Mouse (Mus musculus): ENCODE data around the gene Map1lc3b. TPM values are rescaled to one million over a fixed set of nuclear protein-coding genes. Genes with fewer than 3 reads are reported as not detected.

The Map1lc3b gene
- polyA plus RNA-seq, 1 experiment from 2014 or later: 440 TPM

DNA sequence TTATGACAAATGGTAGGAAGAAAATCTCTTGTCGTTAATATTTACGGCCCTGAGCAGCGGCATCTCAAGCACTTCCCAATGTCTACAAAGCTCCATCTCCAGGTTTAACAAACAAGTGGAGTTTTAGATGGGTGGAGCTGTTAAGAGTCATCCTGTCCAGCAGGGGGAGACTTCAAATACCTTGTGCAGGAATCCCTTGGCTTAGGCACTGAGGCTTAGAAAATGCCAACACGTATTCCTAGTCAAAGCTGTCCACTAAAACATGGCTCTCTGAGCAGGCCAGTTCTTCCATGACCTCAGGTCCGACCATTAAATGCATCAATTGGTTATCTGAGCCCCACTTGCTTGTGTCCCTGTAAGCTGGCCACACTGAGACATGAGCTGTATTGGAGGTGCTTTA lies 17.5 kb downstream of the Map1lc3b start:
- WGBS: 94% methylated on average over 5 of the region's 5 CpGs
- H3K4me2 ChIP-seq (ENCODE audit: low read length): no peak overlapping the region
- peak; percentile 43 for DNase-seq
- H3K27me3 ChIP-seq (ENCODE audit: control insufficient read depth, insufficient read depth, low read length): no peaks in the 10 kb centered on the region
- H3K27ac ChIP-seq (replicated peaks; ENCODE audit: low read depth, low read length): no peak overlapping the region
- H3K9me3 ChIP-seq (ENCODE audit: control insufficient read depth, low read length): no peaks in the 10 kb centered on the region
- no peak for ATAC-seq (ENCODE audit: low FRiP score, low TSS enrichment)
- no peak overlapping the region for H3K4me3 ChIP-seq (replicated peaks; ENCODE audit: low read depth, low read length)
- no peak overlapping the region for H3K9ac ChIP-seq (replicated peaks; ENCODE audit: low read length)
- no peaks in the 10 kb centered on the region for H3K4me1 ChIP-seq (ENCODE audit: control insufficient read depth, insufficient read depth, low read length)
- H3K36me3 ChIP-seq (ENCODE audit: control insufficient read depth, insufficient read depth, low read length): peaks cover 86% of the 10 kb centered on the region

DNA sequence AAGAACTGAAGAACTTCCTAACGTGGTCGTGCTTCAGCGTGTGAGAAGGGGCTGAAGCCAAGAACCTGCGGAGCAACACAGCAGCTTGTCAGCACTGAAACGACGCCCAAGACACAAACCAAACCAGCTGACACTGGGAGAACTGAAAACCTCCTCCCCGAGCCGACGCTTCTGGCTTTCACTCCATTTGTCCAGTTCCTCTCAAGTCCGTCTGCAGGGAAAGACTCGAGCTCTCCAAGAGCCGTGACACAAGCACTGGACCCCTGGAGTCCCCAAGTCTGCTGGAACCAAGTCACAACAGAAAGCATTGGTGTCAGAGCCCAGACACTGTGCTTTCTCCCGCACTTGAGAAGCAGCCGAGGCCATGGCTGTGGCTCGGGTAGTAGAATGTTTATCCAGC lies 19.1 kb downstream of the Map1lc3b start:
- Histone ChIP-seq H3K27me3 (ENCODE audit: control insufficient read depth, insufficient read depth, low read length) (no peaks in the 10 kb centered on the region), H3K27ac (replicated peaks; ENCODE audit: low read depth, low read length) (no peak overlapping the region), H3K4me2 (ENCODE audit: low read length) (no peak overlapping the region), H3K4me1 (ENCODE audit: control insufficient read depth, insufficient read depth, low read length) (no peaks in the 10 kb centered on the region), H3K4me3 (replicated peaks; ENCODE audit: low read depth, low read length) (no peak overlapping the region), H3K36me3 (ENCODE audit: control insufficient read depth, insufficient read depth, low read length) (peaks cover 70% of the 10 kb centered on the region), H3K9ac (replicated peaks; ENCODE audit: low read length) (no peak overlapping the region), H3K9me3 (ENCODE audit: control insufficient read depth, low read length) (no peaks in the 10 kb centered on the region)
- WGBS: 94% methylated on average over 15 of the region's 15 CpGs
- ATAC-seq (ENCODE audit: low FRiP score, low TSS enrichment) (no peak), DNase-seq (no peak)

DNA sequence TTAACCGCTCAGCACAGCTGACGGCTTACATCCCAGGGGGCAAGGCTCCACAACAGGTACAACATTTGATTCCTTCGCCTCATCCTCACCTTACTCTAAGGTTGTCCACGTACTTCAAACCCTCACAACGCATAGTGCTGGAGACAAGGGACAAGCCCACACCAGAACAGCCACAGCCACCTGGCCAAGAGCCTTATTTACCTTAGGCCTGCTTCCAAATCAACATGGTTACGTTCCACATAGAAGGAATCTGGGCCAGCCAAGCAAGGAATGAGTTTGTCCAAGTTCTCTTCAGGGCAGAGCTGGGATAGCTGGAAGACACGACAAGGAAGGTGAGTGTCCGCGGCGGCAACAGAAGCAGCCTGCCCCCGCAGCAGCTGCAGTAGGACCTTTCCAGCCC lies 19.8 kb downstream of the Map1lc3b start:
- no peak overlapping the region for H3K27ac ChIP-seq (replicated peaks; ENCODE audit: low read depth, low read length)
- no peak overlapping the region for H3K4me2 ChIP-seq (ENCODE audit: low read length)
- WGBS: 92% methylated on average over 11 of the region's 11 CpGs
- no peak overlapping the region for H3K4me3 ChIP-seq (replicated peaks; ENCODE audit: low read depth, low read length)
- DNase-seq (no peak), ATAC-seq (ENCODE audit: low FRiP score, low TSS enrichment) (no peak)
- H3K9me3 ChIP-seq (ENCODE audit: control insufficient read depth, low read length): no peaks in the 10 kb centered on the region
- no peaks in the 10 kb centered on the region for H3K27me3 ChIP-seq (ENCODE audit: control insufficient read depth, insufficient read depth, low read length)
- no peaks in the 10 kb centered on the region for H3K4me1 ChIP-seq (ENCODE audit: control insufficient read depth, insufficient read depth, low read length)
- H3K9ac ChIP-seq (replicated peaks; ENCODE audit: low read length): no peak overlapping the region
- peaks cover 64% of the 10 kb centered on the region for H3K36me3 ChIP-seq (ENCODE audit: control insufficient read depth, insufficient read depth, low read length)

DNA sequence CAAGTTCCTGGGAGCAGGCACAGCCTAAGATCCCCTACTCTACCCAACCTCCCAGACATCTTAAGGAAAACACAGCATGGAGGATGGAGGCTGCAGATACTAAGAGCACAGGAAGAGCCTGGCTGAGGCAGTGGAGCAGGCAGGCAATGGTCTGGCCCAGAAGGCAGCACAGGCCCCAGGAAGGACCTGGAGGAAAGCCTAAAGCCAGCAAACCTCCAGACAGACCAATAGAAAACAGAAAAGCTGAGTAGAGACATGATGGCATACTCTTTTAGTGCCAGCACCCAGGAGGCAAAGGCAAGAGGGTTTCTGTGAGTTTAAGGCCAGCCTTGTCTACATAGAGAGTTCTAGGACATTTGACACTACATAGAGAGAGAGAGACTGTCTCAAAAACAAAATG lies 23.3 kb downstream of the Map1lc3b start:
- Histone ChIP-seq H3K27ac (replicated peaks; ENCODE audit: low read depth, low read length) (no peak overlapping the region), H3K36me3 (ENCODE audit: control insufficient read depth, insufficient read depth, low read length) (peaks cover 55% of the 10 kb centered on the region), H3K4me1 (ENCODE audit: control insufficient read depth, insufficient read depth, low read length) (no peaks in the 10 kb centered on the region), H3K4me3 (replicated peaks; ENCODE audit: low read depth, low read length) (no peak overlapping the region), H3K27me3 (ENCODE audit: control insufficient read depth, insufficient read depth, low read length) (no peaks in the 10 kb centered on the region), H3K9ac (replicated peaks; ENCODE audit: low read length) (no peak overlapping the region), H3K9me3 (ENCODE audit: control insufficient read depth, low read length) (no peaks in the 10 kb centered on the region), H3K4me2 (ENCODE audit: low read length) (no peak overlapping the region)
- no peak for DNase-seq
- ATAC-seq (ENCODE audit: low FRiP score, low TSS enrichment): no peak

DNA sequence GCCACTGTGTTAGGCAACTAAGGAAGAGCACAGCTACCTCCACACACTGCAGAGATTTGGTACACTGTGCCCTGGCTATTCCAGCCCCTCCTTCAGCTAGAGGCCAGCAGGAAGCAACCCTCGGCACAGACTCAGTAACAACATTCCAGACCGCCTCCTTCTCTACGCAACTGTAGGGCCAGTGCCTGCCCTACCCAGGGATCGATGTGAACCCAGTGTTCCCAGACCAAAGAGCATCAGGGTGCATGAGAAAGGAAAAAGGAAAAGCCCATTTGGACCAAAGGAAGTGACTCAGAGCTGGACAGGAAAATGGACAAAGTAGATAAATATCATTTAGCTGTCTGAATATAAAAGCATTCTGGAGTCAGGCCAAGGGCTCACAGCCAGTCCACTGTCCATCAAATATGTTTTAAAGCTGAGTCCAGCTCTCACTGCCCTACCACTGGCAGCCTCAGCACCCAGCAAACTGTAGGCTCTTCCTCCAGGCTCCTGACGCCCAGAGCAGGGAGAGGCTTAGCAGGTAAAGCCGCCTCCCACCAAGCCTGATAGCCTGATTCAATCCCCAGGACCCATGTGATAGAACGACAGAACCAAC lies 29.3 kb downstream of the Map1lc3b start:
- Histone ChIP-seq H3K27me3 (ENCODE audit: control insufficient read depth, insufficient read depth, low read length) (no peaks in the 10 kb centered on the region), H3K9ac (replicated peaks; ENCODE audit: low read length) (no peak overlapping the region), H3K9me3 (ENCODE audit: control insufficient read depth, low read length) (no peaks in the 10 kb centered on the region), H3K4me2 (ENCODE audit: low read length) (no peak overlapping the region), H3K4me1 (ENCODE audit: control insufficient read depth, insufficient read depth, low read length) (peaks cover 3% of the 10 kb centered on the region; the same call in 1 of the 2 replicates), H3K27ac (replicated peaks; ENCODE audit: low read depth, low read length) (0 out of 2 replicates have a peak overlapping the region, but pooled peaks have one; percentile 6), H3K4me3 (replicated peaks; ENCODE audit: low read depth, low read length) (no peak overlapping the region), H3K36me3 (ENCODE audit: control insufficient read depth, insufficient read depth, low read length) (peaks cover 28% of the 10 kb centered on the region)
- no peak for DNase-seq
- no peak for ATAC-seq (ENCODE audit: low FRiP score, low TSS enrichment)
- 79% methylated on average over 7 of the region's 7 CpGs for WGBS

DNA sequence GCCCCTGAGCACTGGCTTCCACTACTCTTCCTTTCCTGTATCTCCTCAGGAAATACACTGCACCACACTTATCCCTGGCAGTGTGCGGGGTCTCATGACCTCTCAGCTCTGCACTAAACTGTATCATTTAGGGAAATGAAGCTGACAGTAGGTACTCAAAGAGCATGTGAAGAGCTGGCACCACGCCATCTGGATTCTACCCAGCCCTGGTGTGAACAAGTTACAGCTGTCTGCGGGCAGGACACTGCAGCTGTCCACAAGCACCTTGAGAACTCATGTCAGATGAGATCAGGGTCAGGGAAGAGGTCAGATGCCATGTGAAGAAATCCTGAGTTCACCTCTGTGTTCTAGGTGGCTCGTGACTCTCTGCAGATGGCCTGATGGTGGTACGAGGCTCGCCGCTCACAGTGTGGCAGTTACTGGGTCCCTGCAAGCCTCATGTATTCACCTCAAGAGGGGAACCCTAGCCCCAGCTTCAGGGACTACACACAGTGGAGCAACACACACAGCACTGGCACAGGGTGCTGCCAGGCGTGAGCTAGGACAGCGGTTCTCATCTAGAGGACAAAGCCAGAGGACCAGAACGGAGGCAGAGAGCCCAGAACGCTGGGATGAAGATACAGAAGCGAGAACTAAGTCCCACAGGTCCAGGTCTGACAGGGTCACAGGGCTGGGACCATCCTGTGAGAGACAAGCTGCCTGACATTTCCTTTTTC lies 30.8 kb downstream of the Map1lc3b start:
- DNase-seq: no peak
- H3K4me2 ChIP-seq (ENCODE audit: low read length): no peak overlapping the region
- no peaks in the 10 kb centered on the region for H3K9me3 ChIP-seq (ENCODE audit: control insufficient read depth, low read length)
- H3K9ac ChIP-seq (replicated peaks; ENCODE audit: low read length): no peak overlapping the region
- H3K27me3 ChIP-seq (ENCODE audit: control insufficient read depth, insufficient read depth, low read length): no peaks in the 10 kb centered on the region
- peaks cover 24% of the 10 kb centered on the region for H3K36me3 ChIP-seq (ENCODE audit: control insufficient read depth, insufficient read depth, low read length)
- no peak overlapping the region for H3K27ac ChIP-seq (replicated peaks; ENCODE audit: low read depth, low read length)
- no peak for ATAC-seq (ENCODE audit: low FRiP score, low TSS enrichment)
- 92% methylated on average over 12 of the region's 12 CpGs for WGBS
- H3K4me1 ChIP-seq (ENCODE audit: control insufficient read depth, insufficient read depth, low read length): peaks cover 3% of the 10 kb centered on the region; the same call in 1 of the 2 replicates
- no peak overlapping the region for H3K4me3 ChIP-seq (replicated peaks; ENCODE audit: low read depth, low read length)

DNA sequence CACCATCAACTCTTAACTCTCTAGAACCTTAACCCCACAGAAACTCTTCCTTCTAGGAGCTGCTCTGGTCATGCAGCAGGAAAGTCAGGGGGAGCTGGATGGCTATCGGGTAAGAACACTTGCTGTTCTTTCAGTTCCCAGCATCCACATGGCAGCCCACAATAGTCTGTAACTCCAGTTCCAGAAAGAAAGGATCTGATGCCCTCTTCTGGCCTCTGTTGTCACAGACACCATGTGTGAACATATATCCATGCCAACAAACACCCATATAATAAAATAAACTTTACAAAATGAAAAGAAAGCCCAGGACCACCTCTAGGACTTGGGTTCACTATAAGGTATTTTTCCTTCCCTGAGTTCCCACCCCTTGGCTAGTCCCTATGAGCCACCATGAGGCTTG lies 31.7 kb downstream of the Map1lc3b start:
- Histone ChIP-seq H3K4me1 (ENCODE audit: control insufficient read depth, insufficient read depth, low read length) (peaks cover 3% of the 10 kb centered on the region; the same call in 1 of the 2 replicates), H3K4me2 (ENCODE audit: low read length) (no peak overlapping the region), H3K9me3 (ENCODE audit: control insufficient read depth, low read length) (no peaks in the 10 kb centered on the region), H3K27ac (replicated peaks; ENCODE audit: low read depth, low read length) (no peak overlapping the region), H3K36me3 (ENCODE audit: control insufficient read depth, insufficient read depth, low read length) (peaks cover 24% of the 10 kb centered on the region), H3K9ac (replicated peaks; ENCODE audit: low read length) (no peak overlapping the region), H3K27me3 (ENCODE audit: control insufficient read depth, insufficient read depth, low read length) (no peaks in the 10 kb centered on the region), H3K4me3 (replicated peaks; ENCODE audit: low read depth, low read length) (no peak overlapping the region)
- WGBS: 59% methylated on average over 1 of the region's 1 CpGs
- no peak for DNase-seq
- ATAC-seq (ENCODE audit: low FRiP score, low TSS enrichment): no peak

DNA sequence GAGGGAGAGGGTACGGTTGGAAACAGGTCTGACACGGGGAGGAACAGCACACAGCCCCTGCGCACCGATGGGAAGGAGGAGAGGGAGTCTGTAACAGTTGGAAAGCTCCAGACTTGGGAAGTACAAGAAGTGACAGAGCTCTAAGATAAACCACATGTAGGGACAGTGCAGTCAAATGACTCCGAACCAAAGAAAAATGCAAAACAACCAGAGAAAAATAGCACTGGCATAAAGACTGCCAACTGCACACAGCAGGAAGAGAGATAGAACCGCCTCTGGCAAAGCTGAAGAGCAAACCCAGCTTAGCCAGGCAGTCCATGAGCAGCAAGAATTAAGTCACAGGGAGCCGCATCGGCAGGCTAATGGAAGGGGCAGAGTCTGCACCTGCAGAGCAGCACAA lies 32.9 kb downstream of the Map1lc3b start:
- Histone ChIP-seq H3K4me1 (ENCODE audit: control insufficient read depth, insufficient read depth, low read length) (peaks cover 3% of the 10 kb centered on the region; the same call in 1 of the 2 replicates), H3K9ac (replicated peaks; ENCODE audit: low read length) (no peak overlapping the region), H3K4me3 (replicated peaks; ENCODE audit: low read depth, low read length) (no peak overlapping the region), H3K4me2 (ENCODE audit: low read length) (no peak overlapping the region), H3K36me3 (ENCODE audit: control insufficient read depth, insufficient read depth, low read length) (peaks cover 27% of the 10 kb centered on the region), H3K27me3 (ENCODE audit: control insufficient read depth, insufficient read depth, low read length) (no peaks in the 10 kb centered on the region), H3K9me3 (ENCODE audit: control insufficient read depth, low read length) (no peaks in the 10 kb centered on the region), H3K27ac (replicated peaks; ENCODE audit: low read depth, low read length) (no peak overlapping the region; the same call in 1 of the 2 replicates)
- ATAC-seq (ENCODE audit: low FRiP score, low TSS enrichment) (no peak), DNase-seq (peak; percentile 32)
- whole genome bisulfite sequencing: 76% methylated on average over 8 of the region's 8 CpGs

DNA sequence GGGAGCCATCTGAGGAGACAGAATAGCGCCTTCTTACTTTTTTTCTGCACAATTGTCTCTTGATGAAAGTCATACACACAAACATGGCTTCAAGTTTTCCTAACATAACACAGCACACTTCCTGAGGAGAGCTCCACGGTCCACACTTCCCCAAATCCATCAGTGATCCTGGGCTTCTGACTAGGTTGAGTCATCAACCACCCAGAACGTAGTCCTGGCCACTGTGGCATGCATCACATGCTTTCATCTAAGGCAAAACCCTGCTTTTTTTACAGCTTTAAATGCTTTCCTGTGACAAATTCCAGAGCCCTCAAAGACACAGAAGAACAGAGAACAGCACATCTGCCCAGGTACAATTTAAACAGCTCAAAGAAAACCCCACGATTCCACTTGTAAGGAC lies 38.5 kb downstream of the Map1lc3b start:
- no peak overlapping the region for H3K4me3 ChIP-seq (replicated peaks; ENCODE audit: low read depth, low read length)
- H3K4me2 ChIP-seq (ENCODE audit: low read length): no peak overlapping the region
- no peak overlapping the region for H3K27ac ChIP-seq (replicated peaks; ENCODE audit: low read depth, low read length)
- no peaks in the 10 kb centered on the region; the same call in 1 of the 2 replicates for H3K4me1 ChIP-seq (ENCODE audit: control insufficient read depth, insufficient read depth, low read length)
- peaks cover 28% of the 10 kb centered on the region for H3K36me3 ChIP-seq (ENCODE audit: control insufficient read depth, insufficient read depth, low read length)
- no peaks in the 10 kb centered on the region for H3K9me3 ChIP-seq (ENCODE audit: control insufficient read depth, low read length)
- H3K27me3 ChIP-seq (ENCODE audit: control insufficient read depth, insufficient read depth, low read length): no peaks in the 10 kb centered on the region
- DNase-seq: no peak
- no peak overlapping the region for H3K9ac ChIP-seq (replicated peaks; ENCODE audit: low read length)
- ATAC-seq (ENCODE audit: low FRiP score, low TSS enrichment): no peak
- WGBS: 97% methylated on average over 4 of the region's 4 CpGs

Data from midbrain, embryonic 14.5 days (tissue).